Mouse (Mus musculus) ES-E14 (cell line): ENCODE data around the gene Ptpdc1.

ENCODE experiments used
- CHD2 ChIP-seq: IDR thresholded peaks from 2 replicates; pipeline ENCODE4 v1.6.1; 2014; ENCODE audit warnings: mild to moderate bottlenecking, low read depth, low read length, inconsistent platforms
- ZC3H11A ChIP-seq: IDR thresholded peaks from 2 replicates; pipeline ENCODE4 v1.6.1; 2012; ENCODE audit warnings: low read depth, mild to moderate bottlenecking, inconsistent platforms, low read length, borderline replicate concordance

DNA sequence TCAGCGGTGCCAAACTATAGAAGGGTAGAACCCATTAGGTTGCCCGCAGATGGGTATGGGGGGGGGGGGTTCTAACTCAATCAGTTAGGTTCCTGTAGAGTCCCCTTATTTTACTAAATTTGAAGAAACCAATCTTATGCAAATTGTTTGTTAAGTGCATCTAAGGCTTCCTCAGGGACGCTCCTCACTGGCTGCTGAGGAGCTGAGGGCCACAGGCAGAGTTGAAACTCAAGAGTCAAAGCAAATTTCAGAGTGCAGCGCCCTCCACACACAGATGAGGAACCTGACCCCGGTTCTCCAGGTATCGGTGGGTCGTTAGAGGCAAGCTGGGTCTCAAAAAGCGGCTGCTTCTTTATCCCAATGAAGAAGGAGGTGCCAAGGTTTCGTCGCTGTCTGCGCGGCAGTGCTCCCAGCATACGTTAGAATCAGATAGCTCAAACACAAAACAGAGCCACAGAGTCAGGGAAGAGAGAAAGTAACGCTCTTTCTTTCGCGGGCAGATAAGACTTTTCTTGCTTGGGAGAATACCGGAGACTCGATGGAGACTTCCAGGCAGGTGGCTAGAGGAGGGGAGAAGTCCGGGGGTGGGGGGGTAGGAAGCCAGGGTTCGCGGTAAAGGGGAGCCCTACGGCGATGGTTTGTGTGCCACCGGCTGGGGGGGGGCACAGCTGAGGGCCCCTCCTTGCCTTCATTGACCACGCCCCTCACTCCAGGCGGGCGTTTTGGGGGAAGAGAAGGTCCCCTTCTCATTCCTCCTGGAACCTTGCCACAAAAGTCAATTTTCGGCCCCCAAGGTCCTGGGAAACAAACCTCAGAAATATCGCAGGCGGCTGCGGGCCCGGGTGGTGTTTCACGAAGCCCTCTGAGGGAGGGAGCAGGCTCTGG lies 42.9 kb upstream of the Ptpdc1 start:
- TF ChIP-seq CHD2, result no peak
- no peak for TF ChIP-seq ZC3H11A
